Mouse (Mus musculus) layer of hippocampus, adult 9-10 months (tissue): ENCODE measurements around the gene Fam13c.

ENCODE experiments used
- DNase-seq: peaks from one replicate; pipeline ENCODE4 v3.0.0; 2022; ENCODE audit warnings: low spot score

Fam13c gene

GRCm38 (mm10) chr10:70458574-70459263, 18.4 kb downstream of the Fam13c start:
- DNase-seq: no peak

- no peak for DNase-seq
Measured at GRCm38 (mm10) chr10:70465638-70466037, 25.4 kb downstream of the Fam13c start.

- no peak for DNase-seq
Measured at GRCm38 (mm10) chr10:70470836-70471235, 30.6 kb downstream of the Fam13c start.

- no peak for DNase-seq
Measured at GRCm38 (mm10) chr10:70477741-70478145, 37.5 kb downstream of the Fam13c start.

GRCm38 (mm10) chr10:70483736-70484135, 43.5 kb downstream of the Fam13c start:
- no peak for DNase-seq

GRCm38 (mm10) chr10:70484568-70485286, 44.4 kb downstream of the Fam13c start:
- no peak for DNase-seq

GRCm38 (mm10) chr10:70485287-70485612, 45.0 kb downstream of the Fam13c start:
- no peak for DNase-seq

GRCm38 (mm10) chr10:70486651-70487050, 46.4 kb downstream of the Fam13c start:
- no peak for DNase-seq

GRCm38 (mm10) chr10:70493891-70494290, 53.6 kb downstream of the Fam13c start:
- no peak for DNase-seq

- no peak for DNase-seq
Measured at GRCm38 (mm10) chr10:70494441-70494840, 54.2 kb downstream of the Fam13c start.

GRCm38 (mm10) chr10:70495106-70496104, 55.1 kb downstream of the Fam13c start:
- no peak for DNase-seq

GRCm38 (mm10) chr10:70496938-70497337, 56.7 kb downstream of the Fam13c start:
- no peak for DNase-seq

GRCm38 (mm10) chr10:70498328-70498727, 58.0 kb downstream of the Fam13c start:
- no peak for DNase-seq

GRCm38 (mm10) chr10:70499246-70499645, 59.0 kb downstream of the Fam13c start:
- DNase-seq: no peak

GRCm38 (mm10) chr10:70504871-70505270, 64.6 kb downstream of the Fam13c start:
- DNase-seq: no peak

GRCm38 (mm10) chr10:70505395-70505794, 65.1 kb downstream of the Fam13c start:
- no peak for DNase-seq

- no peak for DNase-seq
Measured at GRCm38 (mm10) chr10:70505842-70506241, 65.6 kb downstream of the Fam13c start.

- no peak for DNase-seq
Measured at GRCm38 (mm10) chr10:70506499-70507168, 66.4 kb downstream of the Fam13c start.

GRCm38 (mm10) chr10:70507880-70508279, 67.6 kb downstream of the Fam13c start:
- DNase-seq: no peak

GRCm38 (mm10) chr10:70514848-70515247, 74.6 kb downstream of the Fam13c start:
- DNase-seq: no peak

- no peak for DNase-seq
Measured at GRCm38 (mm10) chr10:70516661-70517060, 76.4 kb downstream of the Fam13c start.

GRCm38 (mm10) chr10:70519640-70520099, 79.4 kb downstream of the Fam13c start:
- DNase-seq: no peak
